Mouse (Mus musculus) lung, postnatal 0 days (tissue): ENCODE measurements at regions not wholly inside any gene's neighbourhood (a gene's known extent, or its start where the extent isn't known, plus 50 kb on each side); places are given as distances from the start of the nearest gene placed in this dataset.

Source experiments
- CTCF ChIP-seq: IDR thresholded peaks from 2 replicates; pipeline ENCODE4 v1.5.1; 2016; ENCODE audit warnings: antibody characterized with exemption, mild to moderate bottlenecking
- EP300 ChIP-seq: IDR thresholded peaks from 2 replicates; pipeline ENCODE4 v1.6.1; 2016; ENCODE audit warnings: antibody characterized with exemption, mild to moderate bottlenecking, control low read depth

- TF ChIP-seq CTCF (no peak), EP300 (no peak)
These were observed 243.8 kb downstream of the Mef2c start for GRCm38 (mm10) chr13:83747671-83748070.
